Mouse (Mus musculus): ENCODE results near the gene Spp1. TPM values are rescaled to one million over a fixed set of nuclear protein-coding genes. Genes with fewer than 3 reads are reported as not detected.

Gene Spp1
- polyA plus RNA-seq, 1 experiment: 0.75 TPM

Other genes starting within 250 kb of the Spp1 start
- gene Dmp1, start 232.5 kb upstream of the Spp1 start, polyA plus RNA-seq (2012; ENCODE audit: insufficient read depth, insufficient read length, missing spikeins): not detected in 2 replicates
- not detected in 2 replicates for gene Ibsp, start 135.9 kb upstream of the Spp1 start, polyA plus RNA-seq (2012; ENCODE audit: insufficient read depth, insufficient read length, missing spikeins)
- gene Mepe, start 109.8 kb upstream of the Spp1 start, polyA plus RNA-seq (2012; ENCODE audit: insufficient read depth, insufficient read length, missing spikeins): not detected in 2 replicates
- 11.5 and 13.8 TPM in 2 replicates for gene Pkd2, start 24.3 kb downstream of the Spp1 start, polyA plus RNA-seq (2012; ENCODE audit: insufficient read depth, insufficient read length, missing spikeins)
- 1.7 and 2.9 TPM in 2 replicates for gene BC005561, start 73.2 kb downstream of the Spp1 start, polyA plus RNA-seq (2012; ENCODE audit: insufficient read depth, insufficient read length, missing spikeins)